Mouse (Mus musculus) heart, postnatal 0 days (tissue): ENCODE measurements around the gene Gypa.

Experiments used
- CTCF ChIP-seq: IDR thresholded peaks from 2 replicates; pipeline ENCODE4 v1.5.1; 2016; ENCODE audit warnings: antibody characterized with exemption, control low read depth, low read depth
- EP300 ChIP-seq: IDR thresholded peaks from 2 replicates; pipeline ENCODE4 v1.6.1; 2016; ENCODE audit warnings: antibody characterized with exemption, low read depth

DNA sequence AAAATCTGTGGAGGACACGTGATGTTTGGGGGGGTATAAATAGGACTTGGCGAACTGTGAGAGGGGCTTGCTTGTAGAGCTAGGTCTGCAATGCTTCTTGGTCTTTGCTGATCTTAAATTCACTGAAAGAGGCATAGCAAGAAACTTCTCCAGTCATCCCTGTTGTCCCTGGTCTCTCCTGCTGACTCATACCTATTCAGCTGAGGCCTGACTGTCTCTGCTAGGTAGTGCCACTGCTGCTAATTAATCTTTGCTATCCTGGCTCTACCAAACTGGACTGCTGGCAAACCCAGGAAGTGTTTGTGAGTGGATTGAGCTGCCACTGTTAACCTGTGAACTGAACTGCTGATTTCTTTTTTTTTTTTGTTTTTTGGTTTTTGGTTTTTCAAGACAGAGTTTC, 61.4 kb downstream of the Gypa start:
- TF ChIP-seq CTCF (no peak), EP300 (no peak)
